Mouse (Mus musculus) embryonic stem cell, embryonic (primary cell): ENCODE data around the gene Slc31a1.

Source experiments
- CTCF ChIA-PET, 4 experiments: fragments of 300-600 bp in 2 of 4; fragments of 350-600 bp in 2 of 4; sonication (Branson Sonifier 250); formaldehyde crosslinking; loops; one replicate each; lab custom pipeline; 2022; ENCODE audit warnings: inconsistent platforms in 2 of 4; lab: Charles Lee
- POLR2A ChIA-PET, 4 experiments: fragments of 300-600 bp in 2 of 4; fragments of 350-600 bp in 2 of 4; sonication (Branson Sonifier 250); formaldehyde crosslinking; loops; one replicate each; lab custom pipeline; 2022; ENCODE audit warnings: antibody characterized with exemption in 4 of 4, inconsistent platforms in 1 of 4; lab: Charles Lee

Slc31a1 gene

GRCm38 (mm10) chr4:62360088-62360804 is at the start of gene Slc31a1, which contains the start of gene Fkbp15:
TSS of gene Slc31a1 (plus strand) at chr4:62360727.
TSS of gene Fkbp15 (minus strand) at chr4:62360548.
- ChIA-PET POLR2A (interaction anchor here (0.6 to 5.8 kb wide), 153 partner anchors 8 to 1235 kb away, joined by 3 to 118 read pairs (median 5); partner anchors contain the start of genes Cdc26 (in 3 of the 4), Prpf4 (in 3 of the 4), Alad (in 2 of the 4) and Slc31a2 (in 2 of the 4)), CTCF (interaction anchor here in 2 of 4 experiments (0.6 to 0.9 kb wide), 15 partner anchors 17 to 550 kb away, joined by 3 to 8 read pairs (median 4); partner anchors contain the start of genes Cdc26 (in 1 of the 2) and Prpf4 (in 1 of the 2))

DNA sequence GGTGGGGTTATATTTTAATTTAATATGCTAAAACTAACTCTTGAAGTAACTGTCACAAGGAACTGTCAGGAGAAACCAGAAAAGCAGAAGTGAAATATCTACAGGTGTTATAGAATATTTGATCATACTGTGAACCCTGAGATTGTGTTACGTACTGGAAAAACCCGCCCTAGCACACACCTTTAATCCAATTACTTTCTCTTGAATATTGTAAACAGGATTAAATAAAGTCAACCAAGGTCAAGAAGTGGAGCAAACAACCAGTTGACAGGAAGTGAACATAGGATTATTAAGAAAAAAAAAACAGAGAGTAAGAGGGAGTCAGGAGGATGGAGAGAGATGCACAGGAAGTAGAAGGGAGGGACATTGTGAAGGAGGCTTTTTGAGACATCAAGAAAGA is 47.7 kb upstream of the Slc31a1 start:
- POLR2A ChIA-PET, result interaction anchor here in 2 of 4 experiments (1.3 to 8.6 kb wide), 14 partner anchors 8 to 189 kb away, joined by 3 to 103 read pairs (median 5); partner anchors contain the start of genes Cdc26 (in 1 of the 2), Fkbp15 (in 1 of the 2), Prpf4 (in 1 of the 2) and Slc31a1 (in 1 of the 2)
- CTCF ChIA-PET, result interaction anchor here in 1 of 4 experiments (0.6 kb wide), 1 partner anchor 67 kb away, joined by 7 read pairs; no protein-coding TSS in a partner anchor

- ChIA-PET POLR2A (interaction anchor here in 3 of 4 experiments (0.6 to 8.6 kb wide), 19 partner anchors 8 to 593 kb away, joined by 3 to 103 read pairs (median 5); partner anchors contain the start of genes Slc31a1 (in 3 of the 3), Fkbp15 (in 2 of the 3), Cdc26 (in 1 of the 3) and Prpf4 (in 1 of the 3)), CTCF (interaction anchor here in 1 of 4 experiments (0.8 kb wide), 1 partner anchor 50 kb away, joined by 3 read pairs; no protein-coding TSS in a partner anchor)
Measured at GRCm38 (mm10) chr4:62313641-62314211, 46.8 kb upstream of the Slc31a1 start.

- ChIA-PET POLR2A (interaction anchor here (1.1 to 8.6 kb wide), 15 partner anchors 8 to 187 kb away, joined by 3 to 103 read pairs (median 5); partner anchors contain the start of genes Slc31a1 (in 3 of the 4), Fkbp15 (in 2 of the 4), Cdc26 (in 1 of the 4) and Prpf4 (in 1 of the 4)), CTCF (interaction anchor here in 1 of 4 experiments (0.8 kb wide), 1 partner anchor 51 kb away, joined by 3 read pairs; no protein-coding TSS in a partner anchor)
Measured at GRCm38 (mm10) chr4:62314516-62314915, 46.0 kb upstream of the Slc31a1 start.

DNA sequence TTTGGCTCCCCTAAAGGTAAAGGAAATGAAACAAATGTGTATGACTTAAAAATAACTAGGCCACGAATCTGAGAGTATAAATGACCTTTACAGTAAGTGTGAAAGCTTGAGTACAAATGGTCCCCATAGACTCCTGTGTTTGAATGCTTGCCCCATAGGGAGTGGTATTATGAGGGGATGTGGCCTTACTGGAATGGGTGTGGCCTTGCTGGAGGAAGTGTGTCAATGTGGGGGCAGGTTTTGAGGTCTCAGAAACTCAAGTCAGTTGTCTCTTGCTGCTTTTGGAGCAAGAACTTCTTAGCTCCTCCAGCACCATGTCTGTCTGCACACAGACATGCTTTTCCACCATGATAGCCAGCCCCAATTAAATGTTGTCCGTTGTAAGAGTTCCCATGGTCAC is 44.1 kb upstream of the Slc31a1 start:
- POLR2A ChIA-PET, result interaction anchor here (0.9 to 8.6 kb wide), 13 partner anchors 10 to 94 kb away, joined by 3 to 103 read pairs (median 5); partner anchors contain the start of genes Fkbp15 (in 3 of the 4), Slc31a1 (in 3 of the 4), Cdc26 (in 1 of the 4) and Prpf4 (in 1 of the 4)
- CTCF ChIA-PET, result interaction anchor here in 1 of 4 experiments (1.5 to 2.2 kb wide), 2 partner anchors 10 to 53 kb away, joined by 4 to 5 read pairs; no protein-coding TSS in a partner anchor

- ChIA-PET CTCF (interaction anchor here in 1 of 4 experiments (1.1 kb wide), 2 partner anchors 10 to 89 kb away, joined by 3 read pairs; no protein-coding TSS in a partner anchor), POLR2A (interaction anchor here in 2 of 4 experiments (1.9 to 8.6 kb wide), 4 partner anchors 14 to 43 kb away, joined by 6 to 103 read pairs (median 30); partner anchors contain the start of genes Fkbp15 (in 2 of the 2) and Slc31a1 (in 2 of the 2))
Measured at GRCm38 (mm10) chr4:62318294-62318693, 42.2 kb upstream of the Slc31a1 start.

DNA sequence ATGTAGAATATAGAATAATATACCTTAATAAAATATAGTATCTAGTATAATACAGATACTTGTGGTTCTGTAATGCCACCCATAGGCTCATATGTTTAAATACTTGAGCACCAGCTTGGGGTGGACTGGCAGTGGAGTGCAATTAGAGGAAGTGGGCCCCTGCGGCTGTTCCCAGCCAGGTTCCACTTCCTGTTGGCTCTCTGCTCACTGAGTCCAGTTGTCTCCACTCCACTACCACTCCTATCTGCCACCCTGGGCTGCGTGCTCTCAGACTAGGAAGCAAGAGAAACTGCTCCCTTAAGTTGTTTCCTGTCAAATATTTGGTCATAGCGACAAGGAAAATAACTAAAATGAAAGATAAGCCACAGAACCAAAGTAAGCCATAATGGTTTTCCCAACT is 37.8 kb upstream of the Slc31a1 start:
- ChIA-PET POLR2A (interaction anchor here in 1 of 4 experiments (1.2 kb wide), 1 partner anchor 37 kb away, joined by 3 read pairs; the partner anchor contains the start of gene Fkbp15), CTCF (no interaction called here)

DNA sequence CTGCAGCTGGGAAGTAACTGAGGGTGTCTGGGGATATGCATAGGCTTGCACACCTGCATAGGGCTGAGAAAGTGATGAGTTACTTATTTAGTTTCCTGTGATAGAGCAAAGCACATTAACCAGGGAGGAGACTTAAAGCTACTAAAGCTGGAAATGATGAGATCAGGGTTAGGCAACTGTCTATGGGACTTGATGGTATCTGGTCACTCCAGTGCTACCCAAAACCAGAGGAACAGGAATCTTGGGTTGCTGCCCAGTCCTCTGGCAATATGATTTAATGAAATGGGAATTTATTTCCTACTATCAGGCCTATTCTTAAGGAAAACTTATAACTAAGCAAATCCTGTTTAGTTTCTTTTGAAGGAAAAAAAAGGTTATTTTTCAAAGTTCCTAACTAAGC is 34.4 kb upstream of the Slc31a1 start:
- CTCF ChIA-PET, result no interaction called here
- POLR2A ChIA-PET, result interaction anchor here in 2 of 4 experiments (0.8 to 1.4 kb wide), 2 partner anchors 34 kb away, joined by 4 to 5 read pairs; partner anchors contain the start of genes Fkbp15 (in 2 of the 2) and Slc31a1 (in 2 of the 2)

GRCm38 (mm10) chr4:62328941-62329660 is 31.4 kb upstream of the Slc31a1 start:
- CTCF ChIA-PET, result interaction anchor here in 2 of 4 experiments (0.6 to 0.8 kb wide), 2 partner anchors 11 to 139 kb away, joined by 3 read pairs; no protein-coding TSS in a partner anchor
- POLR2A ChIA-PET, result interaction anchor here in 2 of 4 experiments (0.6 to 1.7 kb wide), 3 partner anchors 9 to 79 kb away, joined by 3 to 4 read pairs (median 4); partner anchors contain the start of genes Cdc26 (in 1 of the 2) and Prpf4 (in 1 of the 2)

- CTCF ChIA-PET, result interaction anchor here (0.6 to 1.4 kb wide), 6 partner anchors 25 to 186 kb away, joined by 3 to 5 read pairs (median 4); partner anchors contain the start of genes Fkbp15 (in 1 of the 4) and Slc31a1 (in 1 of the 4)
- POLR2A ChIA-PET, result interaction anchor here in 3 of 4 experiments (0.5 to 2.1 kb wide), 8 partner anchors 26 to 193 kb away, joined by 3 to 7 read pairs (median 4); partner anchors contain the start of genes Fkbp15 (in 2 of the 3), Slc31a1 (in 2 of the 3), 4933430I17Rik (in 1 of the 3) and Pole3 (in 1 of the 3)
Measured at GRCm38 (mm10) chr4:62331977-62332376, 28.6 kb upstream of the Slc31a1 start.

GRCm38 (mm10) chr4:62338536-62338935 is 22.0 kb upstream of the Slc31a1 start:
- ChIA-PET CTCF (no interaction called here), POLR2A (interaction anchor here in 2 of 4 experiments (1.2 to 1.8 kb wide), 3 partner anchors 9 to 71 kb away, joined by 3 to 7 read pairs (median 4); partner anchors contain the start of genes Fkbp15 (in 1 of the 2) and Slc31a1 (in 1 of the 2))

GRCm38 (mm10) chr4:62344000-62344399 is 16.5 kb upstream of the Slc31a1 start:
- POLR2A ChIA-PET, result interaction anchor here in 1 of 4 experiments (0.6 kb wide), 1 partner anchor 15 kb away, joined by 5 read pairs; no protein-coding TSS in a partner anchor
- CTCF ChIA-PET, result no interaction called here

- ChIA-PET CTCF (no interaction called here), POLR2A (interaction anchor here in 2 of 4 experiments (0.7 to 3.2 kb wide), 3 partner anchors 15 to 62 kb away, joined by 3 to 18 read pairs (median 12); partner anchors contain the start of genes Fkbp15 (in 2 of the 2) and Slc31a1 (in 2 of the 2))
Measured at GRCm38 (mm10) chr4:62345827-62346226, 14.7 kb upstream of the Slc31a1 start.

- POLR2A ChIA-PET, result interaction anchor here in 2 of 4 experiments (0.6 to 3.3 kb wide), 5 partner anchors 13 to 112 kb away, joined by 4 to 21 read pairs (median 12); partner anchors contain the start of genes Fkbp15 (in 2 of the 2) and Slc31a1 (in 2 of the 2)
- CTCF ChIA-PET, result interaction anchor here in 3 of 4 experiments (0.5 to 0.6 kb wide), 3 partner anchors 46 to 460 kb away, joined by 3 to 4 read pairs (median 4); no protein-coding TSS in a partner anchor
Measured at GRCm38 (mm10) chr4:62347605-62348328, 12.8 kb upstream of the Slc31a1 start.

- CTCF ChIA-PET, result interaction anchor here in 1 of 4 experiments (0.6 kb wide), 1 partner anchor 45 kb away, joined by 4 read pairs; no protein-coding TSS in a partner anchor
- POLR2A ChIA-PET, result interaction anchor here in 2 of 4 experiments (0.6 to 3.3 kb wide), 4 partner anchors 12 to 112 kb away, joined by 4 to 21 read pairs (median 12); partner anchors contain the start of genes Fkbp15 (in 2 of the 2) and Slc31a1 (in 2 of the 2)
Measured at GRCm38 (mm10) chr4:62348329-62348705, 12.2 kb upstream of the Slc31a1 start.
